9 mouse cellular contexts compared by ENCODE assay signal in genomic region chr1:153846867-153847266, GRCm38 (mm10). TPM values are rescaled to one million over a fixed set of nuclear protein-coding genes. Genes with fewer than 3 reads are reported as not detected.
DNase-seq lines count a peak whose midpoint lies in the region; TF ChIP-seq lines count a peak whose summit lies in the region.
"Had no signal": no experiment of that assay in that cellular context is flagged by ENCODE, and none has a peak within 500 bp of the region (broad histone marks: within the 10 kb centered on the region; RNA-seq: fewer than 3 reads in every experiment).

No protein-coding gene starts in this region.

- H3K4me2 ChIP-seq in myocyte (ENCODE audit: low read depth) = peak overlapping the region; percentile 62
- H3K4me2 ChIP-seq: stomach, embryonic 15.5 days had no signal

- H3K4me3 ChIP-seq in myocyte = no peak overlapping the region
- H3K4me3 ChIP-seq: stomach, embryonic 15.5 days had no signal

- no peak for TF ChIP-seq POLR2A in myocyte (IDR thresholded peaks at IDR 0.05; ENCODE audit: insufficient read length, low read depth)

- H3K36me3 ChIP-seq in myocyte (ENCODE audit: control insufficient read depth, insufficient read depth) = no peaks in the 10 kb centered on the region
- H3K36me3 ChIP-seq: stomach, embryonic 15.5 days had no signal

- DNase-seq in layer of hippocampus, postnatal 10 days (ENCODE audit: low spot score in 2 of 2) = peak; percentile 12 to 18
- DNase-seq in layer of hippocampus, adult 8-10 months (ENCODE audit: low spot score in 2 of 2) = no peak
- peak; percentile 47 for DNase-seq in MN1 (ENCODE audit: low spot score)
- DNase-seq in embryo, embryonic 11.5 days (ENCODE audit: low read depth, low spot score) = peak; percentile 14
- DNase-seq in spleen, adult 18-20 months = no peak
- no peak for DNase-seq in natural killer cell, adult 2 months (ENCODE audit: low spot score in 2 of 2)

- H3ac ChIP-seq in myocyte (ENCODE audit: control insufficient read depth, insufficient read length) = no peak overlapping the region

- H3K79me2 ChIP-seq in myocyte (ENCODE audit: control insufficient read depth, insufficient read depth) = no peaks in the 10 kb centered on the region

- no peaks in the 10 kb centered on the region for H3K27me3 ChIP-seq in myocyte (ENCODE audit: control insufficient read depth, insufficient read depth, insufficient read length)
- H3K27me3 ChIP-seq: stomach, embryonic 15.5 days had no signal

TF ChIP-seq in myocyte, 11 proteins besides CTCF, POLR2A, EP300 and RAD21:
- TF ChIP-seq MYOD1 (IDR thresholded peaks at IDR 0.05; ENCODE audit: control insufficient read depth in 1 of 3, insufficient read length in 2 of 3, low read depth in 2 of 3) (no peak), E2F4 (IDR thresholded peaks at IDR 0.05; ENCODE audit: insufficient read depth) (no peak), TCF3 (IDR thresholded peaks at IDR 0.05; ENCODE audit: insufficient read length, low read depth) (no peak), REST (IDR thresholded peaks at IDR 0.05; ENCODE audit: insufficient read depth, insufficient read length) (no peak)

RNA-seq across cellular contexts. Expression of gene Rgsl1, which starts 2.9 kb away (rescaled TPM):
- under 1 TPM; 0.57 to 0.71 TPM for total RNA-seq in layer of hippocampus, postnatal 10 days (2021)
- 1 to 10 TPM in 3 of 4 experiments, under 1 TPM in 1; 0.90 to 1.3 (median 1.2) TPM for total RNA-seq in layer of hippocampus, adult 8-10 months (2022)
- not detected for polyA plus RNA-seq in myocyte (2012; fragmentation: generic; extraction: Trizol)
- total RNA-seq: heart, adult 18-20 months had no signal

RNA-seq across cellular contexts. Expression of gene Teddm1b, which starts 27.3 kb away (rescaled TPM):
- not detected for total RNA-seq in layer of hippocampus, postnatal 10 days (2021)
- total RNA-seq in layer of hippocampus, adult 8-10 months (2022) = not detected
- 0.01 TPM for polyA plus RNA-seq in myocyte (2012; fragmentation: generic; extraction: Trizol)
- total RNA-seq: heart, adult 18-20 months had no signal

RNA-seq across cellular contexts. Expression of gene Teddm1a, which starts 44.7 kb away (rescaled TPM):
- not detected for total RNA-seq in layer of hippocampus, postnatal 10 days (2021)
- total RNA-seq in layer of hippocampus, adult 8-10 months (2022) = not detected
- not detected for polyA plus RNA-seq in myocyte (2012; fragmentation: generic; extraction: Trizol)
- total RNA-seq: heart, adult 18-20 months had no signal
- polyA plus RNA-seq: stomach, embryonic 15.5 days had no signal

RNA-seq across cellular contexts. Expression of gene Glul, which starts 52.9 kb away (rescaled TPM):
- 1,000 to 10,000 TPM; 1,051 to 1,097 TPM for total RNA-seq in layer of hippocampus, postnatal 10 days (2021)
- 1,000 to 10,000 TPM; 1,586 to 2,043 (median 1,837) TPM for total RNA-seq in layer of hippocampus, adult 8-10 months (2022)
- 37.6 TPM for polyA plus RNA-seq in myocyte (2012; fragmentation: generic; extraction: Trizol)

RNA-seq across cellular contexts. Expression of gene Teddm2, which starts 53.2 kb away (rescaled TPM):
- total RNA-seq in layer of hippocampus, postnatal 10 days (2021) = 1 to 10 TPM; 1.7 to 2.7 TPM
- total RNA-seq in layer of hippocampus, adult 8-10 months (2022) = 1 to 10 TPM; 2.2 to 3.9 (median 2.3) TPM
- polyA plus RNA-seq in myocyte (2012; fragmentation: generic; extraction: Trizol) = 0.20 TPM

Comparison
In these comparisons a context has a peak if more than half of its experiments do, and no peak if none do; other contexts are left out.
1. DNase-seq: peak in layer of hippocampus, postnatal 10 days (2 of 2), MN1 (single experiment) and embryo, embryonic 11.5 days (single experiment); none in layer of hippocampus, adult 8-10 months (0 of 2), spleen, adult 18-20 months (0 of 2) and natural killer cell, adult 2 months (0 of 2).